Mouse (Mus musculus): ENCODE results near the gene Tmem120a. TPM values are rescaled to one million over a fixed set of nuclear protein-coding genes. Genes with fewer than 3 reads are reported as not detected.

Gene Tmem120a
- polyA plus RNA-seq, 1 experiment = 74.1 TPM

- WGBS = 78% methylated on average over 11 of the region's 11 CpGs
- Histone ChIP-seq H3K4me3 (replicated peaks; ENCODE audit: control insufficient read depth, low read depth, low read length) (no peak overlapping the region), H3K4me1 (ENCODE audit: control insufficient read depth, insufficient read depth, low read length) (no peaks in the 10 kb centered on the region)
Measured at GRCm38 (mm10) chr5:135722121-135722520, 22.1 kb downstream of the Tmem120a start.

GRCm38 (mm10) chr5:135721076-135721475, 23.2 kb downstream of the Tmem120a start:
- TF ChIP-seq POLR2A (IDR thresholded peaks at IDR 0.05; ENCODE audit: borderline replicate concordance, control insufficient read depth, low read depth, low read length) (no peak), CTCF (IDR thresholded peaks at IDR 0.05; ENCODE audit: control insufficient read depth, insufficient read depth, low read length) (no peak)
- Histone ChIP-seq H3K4me1 (ENCODE audit: control insufficient read depth, insufficient read depth, low read length) (no peaks in the 10 kb centered on the region), H3K27ac (ENCODE audit: control insufficient read depth, insufficient read depth, low read depth, low read length, poor library complexity) (no peak overlapping the region), H3K4me3 (replicated peaks; ENCODE audit: control insufficient read depth, low read depth, low read length) (no peak overlapping the region)
- 87% methylated on average over 8 of the region's 8 CpGs for WGBS

More at GRCm38 (mm10) chr5:135722121-135722520, 22.1 kb downstream of the Tmem120a start:
- H3K27ac ChIP-seq (ENCODE audit: control insufficient read depth, insufficient read depth, low read depth, low read length, poor library complexity) = no peak overlapping the region
- no peak for TF ChIP-seq POLR2A (IDR thresholded peaks at IDR 0.05; ENCODE audit: borderline replicate concordance, control insufficient read depth, low read depth, low read length)
- no peak for TF ChIP-seq CTCF (IDR thresholded peaks at IDR 0.05; ENCODE audit: control insufficient read depth, insufficient read depth, low read length)

- 90% methylated on average over 3 of the region's 3 CpGs for WGBS
- Histone ChIP-seq H3K4me1 (ENCODE audit: control insufficient read depth, insufficient read depth, low read length) (no peaks in the 10 kb centered on the region), H3K27ac (ENCODE audit: control insufficient read depth, insufficient read depth, low read depth, low read length, poor library complexity) (no peak overlapping the region)
Measured at GRCm38 (mm10) chr5:135720121-135720520, 24.1 kb downstream of the Tmem120a start.

GRCm38 (mm10) chr5:135719586-135720120, 24.6 kb downstream of the Tmem120a start:
- Histone ChIP-seq H3K27ac (ENCODE audit: control insufficient read depth, insufficient read depth, low read depth, low read length, poor library complexity) (no peak overlapping the region), H3K4me1 (ENCODE audit: control insufficient read depth, insufficient read depth, low read length) (no peaks in the 10 kb centered on the region), H3K4me3 (replicated peaks; ENCODE audit: control insufficient read depth, low read depth, low read length) (no peak overlapping the region)
- TF ChIP-seq CTCF (IDR thresholded peaks at IDR 0.05; ENCODE audit: control insufficient read depth, insufficient read depth, low read length) (no peak), POLR2A (IDR thresholded peaks at IDR 0.05; ENCODE audit: borderline replicate concordance, control insufficient read depth, low read depth, low read length) (no peak)
- WGBS = 88% methylated on average over 10 of the region's 10 CpGs

More at GRCm38 (mm10) chr5:135720121-135720520, 24.1 kb downstream of the Tmem120a start:
- H3K4me3 ChIP-seq (replicated peaks; ENCODE audit: control insufficient read depth, low read depth, low read length) = no peak overlapping the region
- TF ChIP-seq POLR2A (IDR thresholded peaks at IDR 0.05; ENCODE audit: borderline replicate concordance, control insufficient read depth, low read depth, low read length) (no peak), CTCF (IDR thresholded peaks at IDR 0.05; ENCODE audit: control insufficient read depth, insufficient read depth, low read length) (no peak)

- WGBS = 44% methylated on average over 10 of the region's 10 CpGs
- TF ChIP-seq CTCF (IDR thresholded peaks at IDR 0.05; ENCODE audit: control insufficient read depth, insufficient read depth, low read length) = peak; percentile 28; the same call in 1 of the 2 replicates
- TF ChIP-seq POLR2A (IDR thresholded peaks at IDR 0.05; ENCODE audit: borderline replicate concordance, control insufficient read depth, low read depth, low read length) = no peak
- Histone ChIP-seq H3K4me3 (replicated peaks; ENCODE audit: control insufficient read depth, low read depth, low read length) (no peak overlapping the region), H3K4me1 (ENCODE audit: control insufficient read depth, insufficient read depth, low read length) (peaks cover 12% of the 10 kb centered on the region), H3K27ac (ENCODE audit: control insufficient read depth, insufficient read depth, low read depth, low read length, poor library complexity) (no peak overlapping the region)
Measured at GRCm38 (mm10) chr5:135715624-135716023, 28.6 kb downstream of the Tmem120a start.

- Histone ChIP-seq H3K4me1 (ENCODE audit: control insufficient read depth, insufficient read depth, low read length) (peaks cover 14% of the 10 kb centered on the region), H3K4me3 (replicated peaks; ENCODE audit: control insufficient read depth, low read depth, low read length) (peak overlapping the region; percentile 42), H3K27ac (ENCODE audit: control insufficient read depth, insufficient read depth, low read depth, low read length, poor library complexity) (peak overlapping the region; percentile 59; the same call in 1 of the 2 replicates)
- WGBS = 13% methylated on average over 16 of the region's 16 CpGs
- TF ChIP-seq POLR2A (IDR thresholded peaks at IDR 0.05; ENCODE audit: borderline replicate concordance, control insufficient read depth, low read depth, low read length) = no peak
- no peak for TF ChIP-seq CTCF (IDR thresholded peaks at IDR 0.05; ENCODE audit: control insufficient read depth, insufficient read depth, low read length)
Measured at GRCm38 (mm10) chr5:135713441-135714218, 30.6 kb downstream of the Tmem120a start.

- TF ChIP-seq CTCF (IDR thresholded peaks at IDR 0.05; ENCODE audit: control insufficient read depth, insufficient read depth, low read length) = no peak
- TF ChIP-seq POLR2A (IDR thresholded peaks at IDR 0.05; ENCODE audit: borderline replicate concordance, control insufficient read depth, low read depth, low read length) = no peak
- 43% methylated on average over 4 of the region's 4 CpGs for WGBS
- no peak overlapping the region for H3K4me3 ChIP-seq (replicated peaks; ENCODE audit: control insufficient read depth, low read depth, low read length)
- peaks cover 15% of the 10 kb centered on the region for H3K4me1 ChIP-seq (ENCODE audit: control insufficient read depth, insufficient read depth, low read length)
- peak overlapping the region; percentile 59; the same call in 1 of the 2 replicates for H3K27ac ChIP-seq (ENCODE audit: control insufficient read depth, insufficient read depth, low read depth, low read length, poor library complexity)
Measured at GRCm38 (mm10) chr5:135712803-135713202, 31.4 kb downstream of the Tmem120a start.

- H3K27ac ChIP-seq (ENCODE audit: control insufficient read depth, insufficient read depth, low read depth, low read length, poor library complexity) = peak overlapping the region; percentile 66; the same call in 1 of the 2 replicates
- H3K4me3 ChIP-seq (replicated peaks; ENCODE audit: control insufficient read depth, low read depth, low read length) = no peak overlapping the region
- TF ChIP-seq POLR2A (IDR thresholded peaks at IDR 0.05; ENCODE audit: borderline replicate concordance, control insufficient read depth, low read depth, low read length) (no peak), CTCF (IDR thresholded peaks at IDR 0.05; ENCODE audit: control insufficient read depth, insufficient read depth, low read length) (0 out of 2 replicates have a peak, but pooled peaks have one; percentile 6)
- H3K4me1 ChIP-seq (ENCODE audit: control insufficient read depth, insufficient read depth, low read length) = peaks cover 15% of the 10 kb centered on the region
- WGBS = 69% methylated on average over 13 of the region's 13 CpGs
Measured at GRCm38 (mm10) chr5:135711582-135712355, 32.5 kb downstream of the Tmem120a start.
